Mouse (Mus musculus) forebrain, embryonic 13.5 days (tissue): ENCODE data around the gene Ptpn6. TPM values are rescaled to one million over a fixed set of nuclear protein-coding genes. Genes with fewer than 3 reads are reported as not detected.

Experiments
- microRNA counts: library from miRNA; unstranded; fragments of <30 nt; microRNA quantifications from one replicate; lab custom pipeline; 2016
- microRNA-seq: library from miRNA; unstranded; fragments of <30 nt; microRNA quantifications from one replicate; pipeline ENCODE4, GENCODE M21; 2016
- polyA plus RNA-seq: library from polyadenylated mRNA; unstranded; fragments of >200 nt; fragmentation: Nextera tagmentation; extraction: Ambion mirVana; gene quantifications from 2 replicates; pipeline ENCODE4 v1.2.1, GENCODE M21; 2015

Gene Ptpn6
- polyA plus RNA-seq, 1 experiment from 2014 or later: 3.8 TPM

MicroRNAs within 50 kb of the gene (microRNA counts, 519-probe panel; counts per million panel counts)
- 177 counts per million, percentile 53 among the panel's probes with 10 or more counts for microRNA mmu-miR-141 (lab: Ali Mortazavi, UCI)
- microRNA mmu-miR-200c (lab: Ali Mortazavi, UCI): 177 counts per million, percentile 53 among the panel's probes with 10 or more counts

Small RNA genes lying within 50 kb of the gene (microRNA-seq; reads per million reads assigned to microRNA genes)
- gene Mir141 (7.0 reads per million, percentile 19 among the genes with 10 or more reads in this experiment), gene Mir200c (37.8 reads per million, percentile 38 among the genes with 10 or more reads in this experiment)

Other genes with a start within 250 kb of the Ptpn6 start
- gene C1rl, start 245.6 kb downstream of the Ptpn6 start, polyA plus RNA-seq: 0.08 and 0.09 TPM in 2 replicates
- 0.09 and 0.12 TPM in 2 replicates for gene C1ra, start 226.3 kb downstream of the Ptpn6 start, polyA plus RNA-seq
- gene C1s1, start 196.4 kb downstream of the Ptpn6 start, polyA plus RNA-seq: 0.14 and 0.40 TPM in 2 replicates
- not detected in 2 replicates for gene C1rb, start 168.4 kb downstream of the Ptpn6 start, polyA plus RNA-seq
- 0.13 TPM in 1 of 2 replicates, not detected in the other for gene C1s2, start 102.6 kb downstream of the Ptpn6 start, polyA plus RNA-seq
- 34.8 and 36.6 TPM in 2 replicates for gene Lpcat3, start 75.7 kb downstream of the Ptpn6 start, polyA plus RNA-seq
- gene Emg1, start 26.5 kb downstream of the Ptpn6 start, polyA plus RNA-seq: 194 and 209 TPM in 2 replicates
- gene Phb2, start 26.4 kb downstream of the Ptpn6 start, polyA plus RNA-seq: 289 and 292 TPM in 2 replicates
- 675 and 699 TPM in 2 replicates for gene Grcc10, start 2.7 kb upstream of the Ptpn6 start, polyA plus RNA-seq
- not detected in 2 replicates for gene Gm45234, start 17.3 kb upstream of the Ptpn6 start, polyA plus RNA-seq
- gene Atn1, start 17.8 kb upstream of the Ptpn6 start, polyA plus RNA-seq: 17.7 and 19.8 TPM in 2 replicates
- gene Eno2, start 31.0 kb upstream of the Ptpn6 start, polyA plus RNA-seq: 15.4 and 19.4 TPM in 2 replicates
- gene Lrrc23, start 41.0 kb upstream of the Ptpn6 start, polyA plus RNA-seq: 3.6 and 5.9 TPM in 2 replicates
- gene Spsb2, start 69.9 kb upstream of the Ptpn6 start, polyA plus RNA-seq: 5.1 and 5.3 TPM in 2 replicates
- 467 and 491 TPM in 2 replicates for gene Tpi1, start 75.6 kb upstream of the Ptpn6 start, polyA plus RNA-seq
- 178 and 203 TPM in 2 replicates for gene Usp5, start 90.8 kb upstream of the Ptpn6 start, polyA plus RNA-seq
- gene Cdca3, start 90.8 kb upstream of the Ptpn6 start, polyA plus RNA-seq: 207 and 217 TPM in 2 replicates
- gene Gnb3, start 101.6 kb upstream of the Ptpn6 start, polyA plus RNA-seq: 0.46 and 0.74 TPM in 2 replicates
- 11.4 and 12.4 TPM in 2 replicates for gene P3h3, start 119.0 kb upstream of the Ptpn6 start, polyA plus RNA-seq
- gene Gpr162, start 125.3 kb upstream of the Ptpn6 start, polyA plus RNA-seq: 11.7 and 13.4 TPM in 2 replicates
- gene Cd4, start 149.5 kb upstream of the Ptpn6 start, polyA plus RNA-seq: 0.08 TPM in 2 replicates
- 1.3 and 1.9 TPM in 2 replicates for gene Lag3, start 173.0 kb upstream of the Ptpn6 start, polyA plus RNA-seq
- gene Ptms, start 181.4 kb upstream of the Ptpn6 start, polyA plus RNA-seq: 588 and 626 TPM in 2 replicates
- 398 and 409 TPM in 2 replicates for gene Mlf2, start 192.7 kb upstream of the Ptpn6 start, polyA plus RNA-seq
- 89.0 and 99.3 TPM in 2 replicates for gene Cops7a, start 226.8 kb upstream of the Ptpn6 start, polyA plus RNA-seq